Mouse (Mus musculus) monocyte, adult 5-6 weeks (primary cell): ENCODE measurements around the gene Tgm6. TPM values are rescaled to one million over a fixed set of nuclear protein-coding genes. Genes with fewer than 3 reads are reported as not detected.

Experiments
- ATAC-seq: fragments of 153-309, 156-312 bp; replicated peaks from 2 replicates; pipeline ENCODE4 v1.8.0; 2017; ENCODE audit warnings: mild to moderate bottlenecking; ENCODE audit not compliant: low TSS enrichment, insufficient number of reproducible peaks, severe bottlenecking, poor library complexity, low FRiP score
- total RNA-seq: library from RNA; stranded (forward); fragments of 200-1000, 200-491, 200-594 nt; gene quantifications from 3 replicates; pipeline ENCODE4 v1.2.3, GENCODE M21; 2017

Gene Tgm6
- total RNA-seq = not detected in 3 replicates

DNA sequence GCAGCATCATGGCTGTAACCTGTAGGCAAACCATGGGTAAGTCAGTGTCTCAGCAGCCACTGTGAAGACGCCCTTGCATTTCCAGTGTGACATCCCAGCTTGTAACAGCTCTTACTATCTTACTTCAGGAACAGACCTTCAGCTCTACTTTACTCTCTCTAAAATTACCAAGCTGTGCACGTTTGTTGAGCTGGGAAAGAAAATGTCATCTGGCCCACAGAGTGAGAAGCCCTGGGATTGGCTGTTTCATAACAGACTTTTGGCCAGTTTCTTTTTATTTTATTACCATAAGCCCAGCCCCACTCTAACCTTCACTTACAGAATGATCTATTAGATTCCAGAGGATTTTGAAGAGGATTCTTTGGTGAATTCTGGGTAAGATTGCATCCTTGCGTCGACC, at the start of gene Tgm6:
Gene Tgm6, plus strand, starts transcription at position 301 of the 400 bp plus-strand sequence.
- ATAC-seq = no peak

DNA sequence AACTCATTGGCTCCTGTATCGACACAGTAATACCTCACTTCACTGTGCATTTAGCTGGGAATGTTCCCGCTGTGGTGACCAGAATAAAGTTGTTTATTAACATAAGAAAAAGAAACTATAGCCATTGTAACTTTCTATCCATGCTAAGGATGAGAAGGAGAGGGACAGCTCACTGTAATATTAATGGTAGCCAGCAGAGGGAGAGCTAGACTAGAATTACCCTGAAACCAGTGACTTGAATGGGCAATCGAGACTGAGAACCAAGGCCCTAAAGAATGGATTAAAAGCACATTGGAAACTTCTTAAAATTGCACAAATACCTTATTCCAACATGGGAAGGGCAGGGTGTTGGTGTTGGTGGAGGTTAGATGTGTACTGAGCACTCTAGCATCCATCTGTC, 44.0 kb upstream of the Tgm6 start:
- no peak; the same call in 1 of the 2 replicates for ATAC-seq

DNA sequence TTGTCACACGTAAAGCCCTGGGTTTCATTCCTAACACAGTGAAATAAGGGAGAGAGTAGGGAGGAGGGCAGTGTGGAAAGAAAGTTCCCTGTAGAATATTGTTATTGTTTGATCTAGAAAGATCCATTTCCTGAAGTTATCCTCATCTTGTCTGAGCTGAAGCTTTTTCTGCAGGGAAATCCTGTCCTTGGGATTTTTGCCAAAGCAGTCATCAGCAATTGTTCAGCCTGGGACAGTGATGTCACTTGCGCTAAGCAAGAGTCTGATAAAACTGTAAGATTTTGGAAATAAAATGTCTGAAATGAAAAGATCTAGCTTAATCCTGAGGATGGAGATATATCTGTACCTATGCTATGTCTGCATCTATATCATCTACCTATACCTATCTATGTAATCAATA, 41.8 kb upstream of the Tgm6 start:
- no peak for ATAC-seq

DNA sequence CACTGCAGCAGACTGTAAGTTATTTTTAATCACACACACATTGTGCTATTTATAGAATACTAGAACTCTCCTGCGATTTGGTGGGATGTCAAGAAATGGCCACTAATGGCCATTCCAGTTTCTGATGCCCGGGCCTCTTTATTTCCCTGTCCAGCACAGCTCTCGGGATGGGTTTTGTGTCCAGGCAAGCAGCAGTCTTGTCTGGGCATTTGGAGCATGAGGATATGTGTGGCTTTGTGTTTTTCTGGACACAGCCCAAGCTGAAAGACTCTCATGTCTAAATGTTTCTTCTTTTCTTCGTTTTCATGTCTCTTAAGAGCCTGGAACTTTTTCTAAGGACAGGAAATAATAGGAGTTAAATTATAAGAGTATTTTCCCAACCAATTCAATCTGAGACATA, 588 bp downstream of the Tgm6 start:
- ATAC-seq = no peak

DNA sequence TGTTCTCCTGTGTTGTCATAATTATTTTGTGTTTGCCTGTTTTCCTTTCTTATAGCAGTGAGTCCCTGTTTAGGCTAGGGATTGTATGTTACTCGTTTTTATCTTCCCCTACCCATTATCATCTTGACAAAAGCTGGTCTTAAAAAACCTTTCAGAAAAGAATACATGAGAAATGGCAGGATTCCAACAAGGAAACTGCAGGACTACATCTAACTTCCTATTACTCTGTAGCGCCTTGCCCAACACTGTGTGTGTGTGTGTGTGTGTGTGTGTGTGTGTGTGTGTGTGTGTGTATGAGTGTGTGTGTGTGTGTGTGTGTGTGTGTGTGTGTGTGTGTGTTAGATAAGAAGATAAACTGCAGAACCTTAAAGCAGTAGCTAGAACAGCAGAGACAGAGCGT, 1.2 kb downstream of the Tgm6 start:
- no peak for ATAC-seq

DNA sequence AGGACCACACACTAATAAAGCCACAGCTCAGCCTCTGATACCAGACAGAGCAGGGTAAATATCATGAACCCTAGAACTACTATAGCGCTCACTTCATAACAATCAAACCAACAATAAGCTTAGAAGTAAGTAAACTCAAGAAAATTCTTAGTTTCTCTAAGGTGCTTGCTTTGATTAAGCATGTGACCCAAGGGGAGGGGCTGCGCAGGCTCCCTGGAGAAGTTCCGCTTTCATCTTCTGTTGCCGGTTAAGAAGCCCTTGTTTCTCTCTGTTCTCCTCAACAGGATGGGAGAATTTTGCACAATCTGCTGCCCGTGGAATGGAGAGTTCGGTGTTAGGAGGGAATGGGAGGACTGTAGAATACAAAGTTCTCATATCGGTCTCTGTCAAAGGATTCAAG, 6.4 kb downstream of the Tgm6 start:
- no peak for ATAC-seq

DNA sequence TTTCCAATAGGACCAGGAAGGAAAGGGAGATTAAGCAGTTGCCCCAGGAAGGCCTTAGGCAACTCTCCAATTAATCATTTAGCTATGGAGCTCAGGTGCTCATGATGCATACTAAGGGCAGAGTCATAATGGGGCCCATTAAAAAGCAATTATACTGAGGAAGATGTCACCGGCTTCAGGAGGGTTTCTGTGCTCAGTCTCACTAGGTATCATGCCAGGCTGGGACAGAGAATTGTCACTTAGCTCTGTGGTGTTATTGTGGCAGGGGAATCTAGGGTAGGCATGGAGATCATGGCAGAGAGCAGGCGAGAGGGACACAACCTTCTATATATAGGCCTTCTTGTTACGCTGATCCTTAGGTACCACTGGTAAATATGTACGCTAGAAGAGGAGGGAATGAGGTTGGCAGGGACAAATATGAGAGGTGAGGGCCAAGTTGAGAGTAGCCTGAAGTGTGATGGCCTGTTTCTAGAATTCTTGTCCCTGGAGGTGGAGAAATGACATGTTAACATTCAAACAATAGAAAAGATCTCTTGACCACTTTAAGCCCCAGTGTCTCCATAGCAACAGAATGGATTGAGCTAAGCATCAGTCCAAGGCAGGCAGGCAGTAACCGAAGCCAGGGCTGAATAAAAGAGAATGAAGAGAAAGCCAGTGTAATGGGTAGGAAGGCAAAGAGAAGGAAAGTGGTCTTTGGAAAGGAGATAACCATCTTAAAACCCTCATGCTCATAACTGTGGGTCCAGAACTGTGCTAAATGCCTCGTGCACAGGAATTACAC, 13.3 kb downstream of the Tgm6 start:
- no peak for ATAC-seq

DNA sequence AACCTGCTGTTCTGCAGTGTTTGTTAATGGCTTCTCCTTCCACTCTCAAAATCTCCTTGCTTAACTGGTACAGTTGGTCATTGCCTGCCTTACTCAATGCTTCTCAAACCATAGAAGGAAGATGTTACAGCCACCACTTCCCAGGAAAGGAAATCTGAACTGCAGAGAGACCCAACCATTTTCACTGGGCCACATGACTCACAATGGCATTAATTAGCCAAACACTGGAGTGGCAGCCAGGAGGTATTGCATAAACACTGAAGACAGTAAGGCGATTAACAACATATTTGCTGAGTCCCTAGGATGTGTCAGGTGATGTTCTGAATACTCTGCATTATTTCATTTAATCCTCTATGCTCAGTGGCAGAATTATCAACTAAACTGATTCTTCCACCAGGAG, 13.9 kb downstream of the Tgm6 start:
- no peak for ATAC-seq

DNA sequence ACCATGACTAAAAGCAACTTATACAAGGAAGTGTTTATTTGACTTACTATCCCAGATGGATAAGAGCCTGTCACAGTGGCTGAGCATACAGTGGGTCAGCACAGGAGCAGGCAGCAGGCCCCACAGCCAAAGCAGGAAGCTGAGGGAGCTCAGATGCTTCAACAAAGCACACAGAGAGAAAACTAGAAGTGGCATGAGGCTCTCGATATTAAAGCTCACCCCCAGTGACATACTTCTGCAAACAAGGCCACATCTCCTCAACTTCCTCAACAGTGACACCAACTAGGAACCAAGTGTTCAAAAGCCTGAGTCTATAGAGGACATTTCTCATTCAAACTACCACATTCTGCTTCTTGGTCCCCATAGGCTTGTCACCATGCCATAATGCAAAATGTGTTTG, 17.5 kb downstream of the Tgm6 start:
- ATAC-seq = peak; percentile 88

DNA sequence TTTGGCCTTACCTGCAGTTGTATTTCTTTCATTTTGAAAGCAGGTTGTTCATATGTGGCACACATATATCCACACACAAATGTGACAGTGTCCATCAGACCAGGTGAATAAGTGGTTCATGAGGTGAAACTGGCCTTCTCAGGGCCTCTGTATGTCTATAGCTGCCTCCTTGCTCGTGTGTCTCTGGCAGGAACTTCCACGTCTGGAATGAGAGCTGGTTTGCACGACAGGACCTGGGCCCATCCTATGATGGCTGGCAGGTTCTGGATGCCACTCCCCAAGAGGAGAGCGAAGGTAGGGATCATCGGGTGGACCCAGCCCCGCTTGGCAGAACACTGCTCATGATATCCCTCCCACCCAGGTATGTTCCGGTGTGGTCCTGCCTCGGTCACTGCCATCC, 30.8 kb downstream of the Tgm6 start:
- no peak for ATAC-seq

DNA sequence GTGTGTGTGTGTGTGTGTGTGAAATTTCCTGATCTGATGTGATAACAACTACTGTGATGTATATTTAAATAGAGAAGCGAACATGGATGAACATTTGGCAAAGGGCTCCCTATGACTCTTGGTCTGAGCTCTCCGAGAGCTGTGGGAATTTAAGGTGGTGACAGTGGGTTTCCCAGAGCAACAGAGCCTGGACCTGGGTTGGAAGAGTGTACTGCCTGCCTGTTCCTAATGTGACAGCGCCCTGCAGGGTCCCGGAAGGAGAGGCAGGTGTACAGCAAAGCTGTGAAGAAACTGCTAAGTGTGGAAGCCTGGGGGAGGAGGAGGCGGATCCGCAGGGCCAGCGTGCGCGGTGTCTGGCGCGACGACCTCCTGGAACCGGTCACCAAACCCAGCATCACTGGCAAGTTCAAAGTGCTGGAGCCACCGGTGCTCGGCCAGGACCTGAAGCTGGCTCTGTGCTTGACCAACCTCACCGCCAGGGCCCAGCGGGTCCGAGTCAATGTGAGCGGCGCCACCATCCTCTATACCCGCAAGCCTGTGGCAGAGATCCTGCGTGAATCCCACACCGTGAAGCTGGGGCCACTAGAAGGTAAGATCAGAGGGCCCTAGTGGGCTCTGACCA, 32.6 kb downstream of the Tgm6 start:
- ATAC-seq = no peak

DNA sequence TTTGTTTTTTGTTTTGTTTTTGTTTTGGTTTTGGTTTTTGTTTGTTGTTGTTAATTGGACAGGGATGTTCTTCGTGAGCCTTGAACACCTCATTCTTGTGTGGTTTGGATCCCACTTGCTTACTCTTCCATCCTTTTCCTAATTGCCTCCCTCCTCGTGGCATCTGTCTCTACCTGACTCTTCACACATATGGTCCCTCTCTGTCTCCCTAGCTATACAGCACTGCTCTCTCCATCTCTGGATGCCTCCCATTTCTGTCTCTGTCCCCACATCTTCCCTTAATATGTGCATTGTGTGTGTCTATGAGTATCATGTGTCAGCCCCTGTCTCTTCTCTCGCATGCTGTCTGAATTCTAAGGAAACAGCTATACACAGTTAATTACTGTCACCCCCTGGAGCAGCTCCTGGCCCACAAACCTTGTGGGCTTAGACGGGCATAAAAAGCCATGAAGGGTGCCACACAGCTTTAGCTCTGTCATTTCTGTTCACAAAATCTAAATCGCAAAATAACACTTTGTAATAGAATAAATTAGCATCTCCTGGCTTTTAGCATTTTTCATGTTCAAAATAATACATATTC, 34.0 kb downstream of the Tgm6 start:
- ATAC-seq = no peak

DNA sequence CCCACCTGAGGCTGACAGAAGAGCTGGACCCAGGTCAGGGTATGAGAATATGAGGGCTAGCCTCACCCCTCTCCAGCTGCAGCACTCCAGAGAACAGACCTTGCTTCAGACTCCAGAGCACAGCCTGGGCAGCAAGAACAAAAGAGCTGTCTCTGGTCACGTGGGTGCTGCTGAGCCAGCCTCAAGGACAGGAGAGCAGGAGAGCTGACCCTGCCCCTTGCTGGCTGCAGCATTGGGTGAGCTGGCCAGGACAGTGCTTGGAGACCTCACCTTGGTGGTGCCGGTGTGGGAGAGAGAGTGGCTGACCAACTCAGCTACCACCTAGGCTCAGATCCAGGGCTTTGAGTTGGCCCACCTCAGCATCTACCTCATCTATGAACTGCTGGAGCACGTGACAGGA, 43.0 kb downstream of the Tgm6 start:
- no peak for ATAC-seq

DNA sequence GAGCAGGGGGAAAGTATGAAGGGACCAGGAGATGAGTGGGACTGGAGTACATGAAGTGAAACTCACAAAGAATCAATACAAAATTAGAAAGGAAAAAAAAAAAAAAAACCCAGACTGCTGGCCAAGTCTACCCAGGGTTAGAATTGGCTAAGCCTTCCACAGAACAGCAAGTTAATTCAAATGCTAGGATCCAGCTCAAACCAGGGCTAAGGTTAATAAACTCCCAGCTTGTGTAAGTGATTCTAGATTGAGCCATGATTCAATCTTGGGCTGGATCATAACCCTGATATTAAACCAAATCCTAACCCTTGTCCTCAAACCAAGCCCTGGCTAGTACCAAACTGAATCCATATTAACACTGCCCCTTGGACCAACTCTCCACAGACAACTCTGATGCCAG, 43.6 kb downstream of the Tgm6 start:
- ATAC-seq = no peak

DNA sequence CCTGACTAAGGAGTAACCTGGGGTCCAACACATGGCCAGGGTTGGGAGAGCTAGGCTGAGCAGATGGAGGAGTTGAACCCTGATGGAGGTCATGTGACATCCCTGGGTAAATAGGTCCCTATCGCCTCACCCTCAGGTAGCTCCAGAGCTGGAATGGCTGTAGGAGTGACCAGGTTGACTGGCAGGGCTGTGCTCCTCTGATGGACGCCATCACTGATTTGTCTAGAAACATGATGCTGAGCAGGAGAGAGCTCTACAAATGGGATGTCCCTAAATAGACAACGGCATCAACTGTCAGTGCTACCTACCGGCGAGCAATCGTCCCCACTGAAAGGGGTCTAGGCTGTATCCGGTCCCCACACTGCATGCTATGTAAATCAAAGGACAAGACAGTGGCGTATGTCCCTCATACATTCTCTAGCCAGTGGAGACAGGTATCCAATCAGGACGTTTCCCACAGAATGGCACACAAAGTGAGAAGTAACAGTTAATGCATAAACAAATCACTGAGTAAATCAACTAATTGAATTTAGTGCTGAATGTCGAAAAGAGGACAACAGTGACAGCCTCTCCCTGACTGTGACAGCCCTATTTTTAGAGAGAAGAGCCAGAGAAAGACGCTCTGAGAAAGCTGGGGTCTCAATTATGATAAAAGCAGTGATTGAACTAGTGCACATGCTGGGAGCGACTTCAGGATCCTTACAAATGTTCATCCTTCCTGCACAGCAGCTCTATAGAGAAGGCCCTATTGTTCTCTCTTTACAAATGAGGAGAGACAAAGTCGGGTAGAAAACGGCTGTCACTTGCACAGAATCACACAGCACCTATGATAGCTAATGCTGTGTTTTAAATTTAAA, 45.2 kb downstream of the Tgm6 start:
- ATAC-seq = no peak

DNA sequence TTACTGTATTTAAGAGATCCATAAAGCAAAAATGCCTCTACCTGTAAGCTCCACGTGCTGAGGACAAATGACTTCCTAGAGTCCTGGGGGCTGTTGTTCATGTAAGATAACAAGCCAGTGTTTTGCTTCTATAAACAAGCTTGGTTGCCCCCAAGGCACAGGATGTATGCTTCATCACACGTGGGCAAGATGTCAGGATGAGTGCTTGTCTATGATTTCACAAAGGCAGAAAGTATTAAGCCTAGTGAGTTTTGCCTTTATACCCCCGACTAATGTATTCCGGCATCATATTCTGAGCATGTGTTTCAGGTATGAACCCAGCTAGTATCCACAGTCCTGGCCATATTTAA, 45.8 kb downstream of the Tgm6 start:
- ATAC-seq = no peak

DNA sequence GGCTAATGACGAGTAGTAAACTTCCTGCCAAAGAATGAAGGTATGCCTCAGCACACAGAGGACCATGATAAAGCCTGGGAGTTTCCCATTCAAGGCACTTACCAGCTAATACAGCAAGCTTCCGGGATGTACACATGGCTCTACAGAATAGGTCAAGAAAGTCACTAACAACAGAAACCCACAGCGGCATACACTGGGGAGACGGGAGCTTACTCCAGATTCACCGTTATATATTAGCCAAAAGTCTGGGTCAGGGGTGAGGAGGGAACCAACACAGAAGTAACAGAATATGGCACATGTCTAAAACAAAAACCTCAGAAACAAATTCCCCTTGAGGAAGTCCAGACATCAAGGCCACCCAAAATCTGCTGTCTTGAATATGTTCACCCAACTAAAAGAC, 50.5 kb downstream of the Tgm6 start:
- ATAC-seq = no peak

DNA sequence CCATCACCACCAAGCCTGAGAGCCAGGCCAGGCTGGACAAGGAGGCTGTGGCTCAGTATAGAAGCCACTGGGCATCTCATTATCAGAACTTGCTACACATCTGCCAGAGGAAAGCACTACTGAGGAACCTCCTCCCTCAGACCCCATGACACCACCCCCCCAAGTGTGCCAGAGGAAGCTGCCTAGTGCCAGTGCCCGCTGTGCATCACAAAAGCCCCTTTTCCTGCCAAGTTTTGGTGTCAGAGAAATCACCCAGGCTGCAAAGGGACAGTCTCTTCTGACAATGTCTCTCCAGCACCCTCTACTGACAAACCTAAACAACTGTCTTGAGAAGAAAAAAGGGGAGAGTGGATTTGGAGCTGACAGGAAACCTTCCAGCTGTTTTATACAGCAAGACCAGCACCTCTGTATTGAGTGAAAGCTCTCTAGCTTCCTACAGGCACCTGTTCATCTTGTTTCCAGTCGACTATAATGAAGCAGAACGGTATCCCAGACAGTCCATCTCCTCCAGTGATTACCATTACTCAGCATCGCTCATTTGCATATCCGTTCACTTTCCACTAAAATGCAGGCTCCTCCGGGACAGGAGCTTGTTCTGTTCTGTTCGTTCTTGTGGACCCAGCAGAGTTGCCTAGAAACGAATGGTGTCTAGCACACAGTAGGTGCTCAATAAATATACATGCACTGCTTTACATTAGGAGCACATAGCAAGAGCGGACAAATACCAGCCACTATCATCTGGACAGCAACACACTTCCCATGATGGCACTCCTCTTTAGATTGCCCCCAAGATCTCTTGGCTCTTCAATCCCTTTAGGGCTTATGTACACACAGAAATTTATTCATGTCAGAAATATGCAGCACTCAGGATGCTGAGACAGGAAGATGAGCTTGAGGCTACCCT, 54.3 kb downstream of the Tgm6 start:
- no peak for ATAC-seq

DNA sequence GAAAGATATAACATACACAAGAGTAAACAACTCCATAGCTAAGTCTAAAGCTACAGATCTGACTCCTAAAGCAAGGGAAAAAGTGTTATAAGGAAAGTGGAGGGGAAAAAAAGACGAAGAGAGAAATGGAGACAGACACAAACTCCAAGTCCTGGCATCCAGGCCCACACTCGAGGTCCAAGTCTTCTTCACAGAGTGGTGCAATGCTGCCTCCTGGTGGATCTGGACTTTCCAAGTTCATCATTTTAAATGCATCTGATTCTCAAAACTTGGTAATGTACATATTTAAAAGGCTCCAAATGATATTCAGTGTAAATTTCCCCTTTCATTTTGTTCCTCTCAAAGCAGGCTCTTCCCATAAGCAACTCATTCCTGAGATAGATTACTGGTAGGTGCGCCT, 55.6 kb downstream of the Tgm6 start:
- no peak for ATAC-seq
